Mouse (Mus musculus) lung, postnatal 10 days (tissue): ENCODE data around the gene Esp22.
"Not testable (repeated sequence)": the region's sequence is repeated elsewhere in the genome, so short reads cannot be mapped to it uniquely, and the experiment has no call there.

Experiments
- DNase-seq: peaks from one replicate; pipeline ENCODE4 v3.0.0; 2021

The Esp22 gene

GRCm38 (mm10) chr17:39095034-39095433 lies at the start of gene Esp22:
TSS of gene Esp22 (plus strand) at chr17:39095334.
- no peak for DNase-seq

- no peak for DNase-seq
Observed at GRCm38 (mm10) chr17:39063641-39064040, 31.5 kb upstream of the Esp22 start.

GRCm38 (mm10) chr17:39076937-39077336 lies 18.2 kb upstream of the Esp22 start, which contains the start of gene Esp23:
TSS of gene Esp23 (minus strand) at chr17:39077037.
- DNase-seq = no peak

GRCm38 (mm10) chr17:39107126-39107525 lies 12.0 kb downstream of the Esp22 start:
- not testable (repeated sequence) for DNase-seq

- not testable (repeated sequence) for DNase-seq
Observed at GRCm38 (mm10) chr17:39129156-39129555, 34.0 kb downstream of the Esp22 start.
